Mouse (Mus musculus) midbrain, embryonic 15.5 days (tissue): ENCODE results near the gene Muc20. TPM values are rescaled to one million over a fixed set of nuclear protein-coding genes. Genes with fewer than 3 reads are reported as not detected.

ENCODE experiments used
- ATAC-seq: fragments of 200-750 bp; cut with Nextera tagmentation; replicated peaks from 2 replicates; pipeline ENCODE4 v1.8.0; 2017; ENCODE audit warnings: moderate TSS enrichment
- H3K27ac ChIP-seq: fragments of 300-500 bp; sonication (generic); 2 replicates; pipeline ENCODE4 v1.5.1; 2015; ENCODE audit warnings: mild to moderate bottlenecking, inconsistent platforms
- H3K27me3 ChIP-seq: fragments of 300-500 bp; sonication (generic); replicated peaks from 2 replicates; pipeline ENCODE4 v1.6.1; 2015; ENCODE audit warnings: inconsistent platforms
- H3K36me3 ChIP-seq: fragments of 300-500 bp; sonication (generic); replicated peaks from 2 replicates; pipeline ENCODE4 v1.6.1; 2015; ENCODE audit warnings: inconsistent platforms
- H3K4me1 ChIP-seq: fragments of 300-500 bp; sonication (generic); 2 replicates; pipeline ENCODE4 v1.6.1; 2015; ENCODE audit warnings: inconsistent platforms
- H3K4me2 ChIP-seq: fragments of 300-500 bp; sonication (generic); 2 replicates; pipeline ENCODE4 v1.6.1; 2015; ENCODE audit warnings: inconsistent platforms, mild to moderate bottlenecking, moderate library complexity
- H3K4me3 ChIP-seq: fragments of 300-500 bp; sonication (generic); 2 replicates; pipeline ENCODE4 v1.5.1; 2015; ENCODE audit warnings: mild to moderate bottlenecking, inconsistent platforms
- H3K9ac ChIP-seq: fragments of 300-500 bp; sonication (generic); 2 replicates; pipeline ENCODE4 v1.6.1; 2015; ENCODE audit warnings: mild to moderate bottlenecking, inconsistent platforms
- H3K9me3 ChIP-seq: fragments of 300-500 bp; sonication (generic); 2 replicates; pipeline ENCODE4 v1.6.1; 2016; ENCODE audit warnings: inconsistent platforms
- WGBS: fragments of 180-500 bp; shearing (Covaris S2); methylation state at CpG from one replicate; pipeline ENCODE4 v1.1.7; 2015; ENCODE audit warnings: mixed read lengths; 5-methylcytosine and 5-hydroxymethylcytosine counted together
- polyA plus RNA-seq: library from polyadenylated mRNA; unstranded; fragments of >200 nt; fragmentation: Nextera tagmentation; extraction: Ambion mirVana; gene quantifications from 2 replicates; pipeline ENCODE4 v1.2.1, GENCODE M21; 2015

Muc20 gene
- polyA plus RNA-seq, 1 experiment from 2014 or later: not detected

DNA sequence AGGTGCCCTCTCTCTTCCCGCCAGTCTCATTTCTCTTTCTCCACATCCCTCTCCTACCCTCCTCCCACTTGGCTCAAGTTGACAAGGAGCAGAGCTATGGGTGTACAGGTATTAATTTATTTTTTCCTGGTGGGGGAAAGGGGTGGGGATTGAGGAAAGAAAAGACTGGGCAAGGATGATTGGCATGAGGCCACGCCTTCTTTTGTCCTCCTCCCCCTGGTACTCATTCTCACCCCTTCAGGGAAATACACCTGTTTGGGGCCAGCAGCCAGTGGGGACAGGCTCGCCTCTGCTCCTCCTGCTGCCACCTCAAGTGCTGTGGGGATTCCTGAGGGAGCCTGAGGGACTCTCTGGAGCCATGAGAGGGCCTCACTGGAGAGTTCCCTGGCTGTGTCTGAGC, 61.2 kb downstream of the Muc20 start:
- ATAC-seq: no peak
- no peaks in the 10 kb centered on the region for H3K9me3 ChIP-seq
- no peak overlapping the region for H3K27ac ChIP-seq
- 68% methylated on average over 3 of the region's 3 CpGs for WGBS
- no peak overlapping the region for H3K4me2 ChIP-seq
- H3K4me1 ChIP-seq: no peaks in the 10 kb centered on the region
- no peaks in the 10 kb centered on the region for H3K36me3 ChIP-seq
- no peak overlapping the region for H3K4me3 ChIP-seq
- no peak overlapping the region for H3K9ac ChIP-seq
- H3K27me3 ChIP-seq: no peaks in the 10 kb centered on the region

DNA sequence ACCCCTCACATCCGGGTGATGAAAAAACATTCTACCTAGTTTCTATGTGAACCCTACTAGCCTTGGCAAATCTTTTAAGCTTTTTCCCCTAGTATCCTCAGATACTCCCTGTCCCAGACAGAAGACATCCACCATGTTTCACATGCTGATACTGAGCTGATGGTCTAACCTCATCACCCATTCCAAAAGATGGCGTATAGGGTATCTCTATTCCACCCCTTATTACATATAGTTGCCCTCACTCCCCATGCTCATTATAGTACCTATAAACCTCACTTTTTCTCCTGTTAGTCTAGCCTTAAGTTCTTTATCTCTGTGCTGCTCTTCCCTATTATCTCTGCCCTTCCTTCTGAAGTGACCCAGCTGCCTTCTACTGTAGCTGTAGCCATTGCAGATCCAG, 61.6 kb downstream of the Muc20 start, which contains the start of gene Muc4:
Gene Muc4, plus strand, starts transcription at position 301 of the 400 bp plus-strand sequence.
- WGBS: 97% methylated on average over 2 of the region's 2 CpGs

DNA sequence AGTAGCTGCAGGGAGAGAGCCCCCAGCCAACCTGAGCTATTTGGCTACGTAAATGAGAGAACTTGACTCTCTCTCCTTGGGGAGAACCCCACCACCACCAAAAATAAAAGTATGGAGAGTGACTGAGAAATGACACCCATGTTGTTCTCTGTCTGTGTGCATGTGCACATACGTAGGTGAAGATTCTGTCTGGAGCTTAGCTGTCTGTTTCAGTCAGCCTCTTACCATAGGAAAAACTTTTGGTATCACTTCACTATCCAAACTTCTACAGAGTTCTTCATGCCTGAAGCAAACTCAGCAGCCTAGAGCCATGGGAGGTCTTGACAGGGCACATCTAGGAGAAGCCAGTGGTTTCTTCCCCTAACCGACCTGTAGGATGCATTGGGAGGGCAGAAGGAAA, 64.0 kb downstream of the Muc20 start:
- Histone ChIP-seq H3K27ac (no peak overlapping the region), H3K4me2 (no peak overlapping the region), H3K36me3 (no peaks in the 10 kb centered on the region), H3K9ac (no peak overlapping the region), H3K27me3 (no peaks in the 10 kb centered on the region), H3K9me3 (no peaks in the 10 kb centered on the region), H3K4me1 (no peaks in the 10 kb centered on the region), H3K4me3 (no peak overlapping the region)
- 94% methylated on average over 3 of the region's 3 CpGs for WGBS
- ATAC-seq: no peak

More for the DNA sequence above, 61.6 kb downstream of the Muc20 start, which contains the start of gene Muc4:
- Histone ChIP-seq H3K27me3 (no peaks in the 10 kb centered on the region), H3K9me3 (no peaks in the 10 kb centered on the region), H3K27ac (no peak within 1 kb of the TSS), H3K4me1 (no peaks in the 10 kb centered on the region), H3K36me3 (no peaks in the 10 kb centered on the region), H3K9ac (no peak within 1 kb of the TSS), H3K4me2 (no peak within 1 kb of the TSS), H3K4me3 (no peak within 1 kb of the TSS)
- no peak for ATAC-seq

DNA sequence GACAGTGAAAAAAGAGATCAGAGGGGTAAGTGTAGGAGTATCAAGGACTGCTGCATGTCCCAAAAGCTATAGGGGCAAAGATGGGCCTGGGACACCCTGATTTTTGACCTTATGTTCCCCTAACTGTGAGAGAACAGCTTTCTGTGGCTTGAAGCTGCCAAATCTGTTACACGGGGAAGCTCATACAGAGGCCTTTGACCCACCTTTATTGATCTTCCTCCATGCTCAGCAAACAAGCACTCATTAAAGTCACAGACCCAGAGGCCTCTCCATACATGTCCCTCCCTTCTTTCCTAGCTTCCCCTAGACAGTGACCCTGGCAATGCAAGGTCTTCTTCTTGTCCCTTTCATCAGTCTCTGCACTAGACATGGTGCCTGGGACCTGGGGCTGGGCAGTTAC, 68.5 kb downstream of the Muc20 start:
- H3K36me3 ChIP-seq: no peaks in the 10 kb centered on the region
- H3K4me1 ChIP-seq: no peaks in the 10 kb centered on the region
- H3K27ac ChIP-seq: no peak overlapping the region
- no peak overlapping the region for H3K4me3 ChIP-seq
- no peaks in the 10 kb centered on the region for H3K9me3 ChIP-seq
- no peak overlapping the region for H3K9ac ChIP-seq
- no peak for ATAC-seq
- H3K4me2 ChIP-seq: no peak overlapping the region
- 83% methylated on average over 1 of the region's 1 CpGs for WGBS
- H3K27me3 ChIP-seq: no peaks in the 10 kb centered on the region

DNA sequence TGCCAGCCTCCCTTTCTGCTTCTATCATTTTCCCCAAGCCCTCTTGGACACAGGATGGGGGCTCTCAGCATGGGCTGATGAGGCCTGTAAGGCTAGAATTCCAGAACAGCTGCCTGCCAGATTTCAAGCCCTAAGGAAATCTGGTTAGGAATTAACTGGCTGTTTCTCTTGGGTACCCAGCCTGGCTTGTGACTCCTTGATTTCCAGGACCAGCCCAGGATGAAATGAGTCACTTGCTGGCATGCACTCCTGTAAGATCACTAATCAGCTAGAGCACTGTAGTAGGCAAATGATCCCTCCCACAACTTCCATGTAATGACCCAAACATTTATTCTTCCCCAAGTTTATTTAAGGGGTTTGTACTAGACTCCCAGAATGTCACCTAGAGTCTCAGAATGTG, 69.0 kb downstream of the Muc20 start:
- Histone ChIP-seq H3K36me3 (no peaks in the 10 kb centered on the region), H3K9ac (no peak overlapping the region), H3K27me3 (no peaks in the 10 kb centered on the region), H3K9me3 (no peaks in the 10 kb centered on the region), H3K4me1 (no peaks in the 10 kb centered on the region), H3K4me2 (no peak overlapping the region), H3K27ac (no peak overlapping the region), H3K4me3 (no peak overlapping the region)
- ATAC-seq: no peak

Other genes starting within 250 kb of the Muc20 start
- 33.0 and 35.6 TPM in 2 replicates for gene Tfrc, start 188.5 kb downstream of the Muc20 start, polyA plus RNA-seq
- 22.0 and 24.2 TPM in 2 replicates for gene Tnk2, start 153.6 kb downstream of the Muc20 start, polyA plus RNA-seq
- not detected in 2 replicates for gene Muc4, start 61.5 kb downstream of the Muc20 start, polyA plus RNA-seq
- not detected in 2 replicates for gene Smbd1, start 13.0 kb upstream of the Muc20 start, polyA plus RNA-seq
- 100 and 110 TPM in 2 replicates for gene Fyttd1, start 80.1 kb upstream of the Muc20 start, polyA plus RNA-seq
- 37.3 and 38.0 TPM in 2 replicates for gene Rubcn, start 80.3 kb upstream of the Muc20 start, polyA plus RNA-seq
- gene Lrch3, start 116.7 kb upstream of the Muc20 start, polyA plus RNA-seq: 43.0 and 56.3 TPM in 2 replicates